Mouse (Mus musculus) bone marrow macrophage, adult 2 months (primary cell): ENCODE measurements around the gene Lrch4. TPM values are rescaled to one million over a fixed set of nuclear protein-coding genes. Genes with fewer than 3 reads are reported as not detected.

ENCODE experiments used
- H3K27ac ChIP-seq: 2 replicates; pipeline ENCODE4 v1.5.1; 2012; ENCODE audit warnings: low read depth, low read length; ENCODE audit not compliant: insufficient read depth
- H3K4me1 ChIP-seq: 2 replicates; pipeline ENCODE4 v1.6.1; 2012; ENCODE audit warnings: low read length; ENCODE audit not compliant: control insufficient read depth, insufficient read depth
- H3K4me3 ChIP-seq: 2 replicates; pipeline ENCODE4 v1.5.1; 2012; ENCODE audit warnings: mild to moderate bottlenecking, low read length, moderate library complexity; ENCODE audit not compliant: insufficient read depth
- CTCF ChIP-seq: IDR thresholded peaks from 2 replicates; pipeline ENCODE4 v1.5.1; 2012; ENCODE audit warnings: low read depth, mild to moderate bottlenecking, low read length, moderate library complexity
- POLR2A ChIP-seq: IDR thresholded peaks from 2 replicates; pipeline ENCODE4 v1.6.1; 2012; ENCODE audit warnings: mild to moderate bottlenecking, low read depth, low read length, borderline replicate concordance
- polyA plus RNA-seq: library from polyadenylated mRNA; stranded (reverse); fragments of >200 nt; gene quantifications from 2 replicates; pipeline ENCODE4 v1.2.4, GENCODE M21; 2012; ENCODE audit not compliant: missing spikeins, insufficient read depth, insufficient read length

Gene Lrch4
- polyA plus RNA-seq, 1 experiment, result 209 TPM

DNA sequence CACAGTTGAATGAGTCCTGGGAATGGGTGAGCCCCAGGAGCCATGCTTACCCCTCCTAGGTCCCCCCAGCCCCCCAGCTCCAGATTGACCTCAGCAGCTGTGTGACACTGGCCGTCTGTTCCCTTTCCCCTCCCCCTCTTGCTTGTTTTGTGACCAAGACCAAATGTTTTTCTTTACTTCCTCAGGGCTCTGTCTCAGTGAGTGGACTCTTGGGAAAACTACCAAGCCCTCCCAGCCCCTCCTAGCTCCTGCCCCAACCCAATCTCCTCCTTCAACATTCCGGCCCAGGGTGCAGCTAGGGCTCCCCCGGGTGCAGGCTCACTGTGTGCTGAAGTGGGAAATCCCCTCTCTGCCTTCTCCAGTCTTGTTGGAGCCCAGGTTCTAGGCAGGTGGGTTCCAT, 1.7 kb downstream of the Lrch4 start:
- TF ChIP-seq CTCF (no peak), POLR2A (no peak)
- peak overlapping the region; percentile 97 for H3K27ac ChIP-seq
- H3K4me1 ChIP-seq, result peaks cover 25% of the 10 kb centered on the region
- peak overlapping the region; percentile 95 for H3K4me3 ChIP-seq

DNA sequence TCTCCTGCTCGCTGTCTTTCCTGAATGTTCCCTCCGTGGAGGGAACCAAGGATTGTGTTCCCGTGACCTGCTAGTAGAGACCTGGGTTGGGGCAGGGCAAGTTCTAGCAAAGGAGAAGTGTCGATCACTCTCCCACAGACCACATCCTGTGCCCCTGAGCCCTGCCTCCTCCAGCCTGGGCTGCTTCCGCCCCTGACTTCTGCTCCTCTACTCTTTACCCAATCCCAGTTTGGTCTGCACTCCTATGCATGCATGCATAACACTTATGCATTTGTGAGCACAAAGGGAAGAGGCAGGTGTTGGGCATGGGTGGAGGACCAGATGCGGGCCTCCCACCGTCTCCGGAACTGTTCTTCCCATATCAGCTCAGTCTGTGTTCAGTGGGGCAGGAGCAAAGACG, 2.2 kb downstream of the Lrch4 start:
- H3K4me1 ChIP-seq, result peaks cover 25% of the 10 kb centered on the region
- H3K4me3 ChIP-seq, result peak overlapping the region; percentile 95
- TF ChIP-seq CTCF (no peak), POLR2A (no peak)
- H3K27ac ChIP-seq, result peak overlapping the region; percentile 97

DNA sequence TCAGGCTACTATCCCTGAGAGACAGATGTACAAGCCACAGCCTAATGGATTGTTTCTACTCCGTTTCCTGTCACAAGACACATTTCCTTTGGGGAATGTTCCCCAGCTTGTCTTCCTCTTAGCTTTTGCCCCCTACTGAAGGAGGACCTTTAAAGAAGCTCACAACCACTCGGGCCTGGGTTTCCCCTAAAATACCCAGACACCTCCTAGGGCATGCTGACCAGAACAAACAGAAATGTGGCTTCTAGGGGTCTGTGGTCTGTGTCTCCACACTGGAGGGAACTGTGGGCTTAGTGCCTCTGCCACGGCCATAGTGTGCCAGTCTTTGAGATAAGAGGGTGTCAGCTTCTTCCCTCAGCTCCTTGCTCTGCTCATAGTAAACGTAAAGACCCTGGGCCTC, 2.7 kb downstream of the Lrch4 start:
- Histone ChIP-seq H3K4me3 (peak overlapping the region; percentile 95), H3K4me1 (peaks cover 25% of the 10 kb centered on the region), H3K27ac (peak overlapping the region; percentile 97)
- TF ChIP-seq POLR2A (no peak), CTCF (no peak)

DNA sequence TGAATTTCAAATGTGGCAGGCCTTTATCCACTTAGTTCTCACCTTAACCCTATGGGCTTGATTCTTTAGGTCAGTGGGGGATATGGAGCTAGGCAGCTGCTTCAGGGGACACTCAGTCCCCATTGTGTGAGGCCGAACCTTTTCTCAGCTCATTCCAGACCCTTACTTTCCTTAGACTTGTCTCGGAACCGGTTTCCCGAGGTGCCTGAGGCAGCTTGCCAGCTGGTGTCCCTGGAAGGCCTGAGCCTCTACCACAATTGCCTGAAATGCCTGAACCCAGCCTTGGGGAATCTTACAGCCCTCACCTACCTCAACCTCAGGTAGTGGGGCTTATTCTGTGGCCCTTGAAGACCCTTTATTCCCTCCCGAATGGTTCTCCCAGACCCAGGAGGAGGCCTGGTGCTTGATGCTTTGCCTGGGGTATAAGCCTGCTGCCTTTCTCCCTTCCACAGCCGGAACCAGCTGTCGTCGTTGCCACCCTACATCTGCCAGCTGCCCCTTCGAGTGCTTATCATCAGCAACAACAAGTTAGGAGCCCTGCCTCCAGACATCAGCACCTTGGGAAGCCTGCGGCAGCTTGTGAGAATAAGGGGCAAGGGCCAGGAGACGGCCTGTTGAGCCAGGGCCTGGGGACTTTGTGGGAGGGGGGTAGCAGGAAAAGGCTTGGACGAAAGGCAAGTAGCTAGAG, 4.6 kb downstream of the Lrch4 start:
- Histone ChIP-seq H3K4me3 (no peak overlapping the region), H3K27ac (no peak overlapping the region), H3K4me1 (peaks cover 18% of the 10 kb centered on the region)
- TF ChIP-seq POLR2A (no peak), CTCF (no peak)

DNA sequence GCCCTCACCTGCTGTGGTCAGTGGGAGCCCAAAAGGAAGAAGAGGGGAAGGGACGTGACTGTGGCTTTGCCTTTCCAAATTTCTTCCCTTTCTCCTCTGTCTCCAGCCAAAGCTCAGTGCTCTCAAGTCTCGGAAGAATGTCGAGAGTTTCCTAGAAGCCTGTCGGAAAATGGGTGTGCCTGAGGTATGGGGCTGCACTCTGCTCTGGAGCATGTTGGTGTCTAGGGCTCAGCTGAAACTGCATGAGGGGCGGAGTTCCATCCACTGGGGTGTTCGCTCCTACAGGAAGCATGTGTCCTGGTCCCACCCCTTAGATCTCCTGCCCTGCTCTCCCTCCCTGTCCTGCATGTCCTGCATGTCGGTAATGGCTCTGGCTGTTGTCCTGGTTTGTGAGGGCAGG, 10.6 kb downstream of the Lrch4 start:
- no peak overlapping the region for H3K4me3 ChIP-seq
- TF ChIP-seq POLR2A (no peak), CTCF (no peak)
- H3K27ac ChIP-seq, result no peak overlapping the region
- H3K4me1 ChIP-seq, result no peaks in the 10 kb centered on the region

DNA sequence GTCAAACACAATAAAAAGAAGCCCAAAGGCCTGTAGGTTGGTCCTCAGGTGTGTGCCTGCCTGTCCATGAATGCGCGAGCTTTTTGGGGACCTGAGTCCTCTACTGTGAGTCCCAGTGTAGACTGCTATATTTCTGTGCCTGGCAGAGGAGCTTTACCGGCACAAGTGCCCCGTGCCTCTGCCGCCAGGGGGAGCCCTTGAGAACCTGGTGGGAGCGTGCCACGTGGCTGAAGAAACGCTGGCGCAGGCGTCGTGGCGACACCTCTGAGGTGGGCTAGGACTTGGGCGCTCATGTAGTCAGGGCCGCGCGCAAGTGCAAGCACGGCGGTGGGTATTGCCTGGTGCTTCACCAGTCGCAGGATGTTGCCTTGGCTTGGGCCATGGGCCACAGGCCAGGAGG, 12.1 kb downstream of the Lrch4 start, which contains the start of gene Sap25:
TSS of gene Sap25 (plus strand) at position 281 of the 400 bp plus-strand sequence.
- H3K4me1 ChIP-seq, result no peaks in the 10 kb centered on the region
- no peak within 1 kb of the TSS for H3K4me3 ChIP-seq
- no peak for TF ChIP-seq POLR2A
- H3K27ac ChIP-seq, result no peak within 1 kb of the TSS

DNA sequence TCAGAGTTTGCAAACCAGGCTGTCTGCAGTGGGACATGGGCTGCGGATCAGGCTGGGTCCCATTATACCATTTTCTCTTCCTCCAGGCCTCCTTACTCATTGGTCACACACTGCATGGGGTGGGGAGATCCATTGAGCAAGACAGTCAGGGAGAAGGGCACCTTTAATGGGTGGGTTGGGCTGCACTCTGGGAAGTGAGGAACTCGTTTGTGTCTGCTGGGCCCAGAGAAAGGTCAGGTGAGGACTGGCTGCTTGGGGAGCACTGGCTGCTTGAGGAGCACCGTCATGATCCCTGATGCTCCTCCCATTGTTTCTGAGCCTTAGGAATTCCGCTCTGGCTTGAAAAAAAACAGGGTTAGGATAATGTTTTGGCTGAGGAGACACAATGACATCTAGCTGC, 14.0 kb downstream of the Lrch4 start:
- no peak for TF ChIP-seq CTCF
- TF ChIP-seq POLR2A, result no peak
- H3K27ac ChIP-seq, result no peak overlapping the region
- no peaks in the 10 kb centered on the region for H3K4me1 ChIP-seq
- H3K4me3 ChIP-seq, result no peak overlapping the region

DNA sequence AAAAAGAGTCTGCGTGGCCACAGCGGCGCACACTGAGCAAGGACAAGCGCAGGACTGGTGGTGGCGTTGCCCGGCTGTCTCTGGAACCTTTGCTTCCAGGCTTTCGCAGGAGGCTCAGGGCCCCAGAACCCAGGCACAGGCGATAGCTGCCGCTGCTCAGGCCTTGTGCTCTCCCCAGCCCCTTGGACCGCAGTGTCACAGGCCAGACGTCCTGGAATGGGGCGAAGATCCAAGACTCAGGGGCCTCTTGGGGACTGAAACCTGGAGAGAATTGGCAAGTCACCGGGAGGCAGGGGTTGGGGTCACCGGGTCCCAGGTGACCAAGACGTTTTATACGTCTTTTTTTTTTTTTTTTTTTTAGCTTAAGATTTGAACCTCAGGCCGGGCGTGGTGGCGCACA, 15.6 kb downstream of the Lrch4 start:
- H3K4me3 ChIP-seq, result no peak overlapping the region
- TF ChIP-seq CTCF (no peak), POLR2A (no peak)
- no peak overlapping the region for H3K27ac ChIP-seq
- no peaks in the 10 kb centered on the region for H3K4me1 ChIP-seq

DNA sequence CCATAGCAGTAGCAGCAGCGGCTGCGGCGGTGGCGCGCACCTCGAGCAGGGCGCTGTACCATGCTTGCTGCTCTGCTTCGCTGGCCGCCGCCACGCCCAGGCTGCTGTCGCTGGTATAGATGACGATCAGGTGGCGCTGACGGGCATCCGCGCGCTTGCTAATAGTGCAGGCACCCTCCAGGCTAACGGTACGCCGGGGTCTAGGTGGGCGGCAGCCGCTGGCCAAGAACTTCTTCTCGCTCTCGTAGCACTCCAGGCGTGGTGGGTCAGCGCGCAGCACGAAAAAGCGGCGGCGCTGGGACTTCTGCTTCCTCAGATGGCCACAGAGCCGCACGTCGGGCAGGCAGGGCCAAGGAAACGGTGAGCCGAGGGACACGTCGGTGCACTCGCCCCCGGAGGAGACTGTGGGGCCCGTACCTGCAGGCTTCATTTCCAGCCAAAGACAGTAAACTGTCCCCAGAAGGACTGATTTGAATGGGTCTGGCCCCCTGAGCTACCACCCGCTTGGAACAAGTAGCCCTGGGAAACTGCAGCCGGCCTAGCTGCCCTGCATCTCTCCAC, 16.2 kb downstream of the Lrch4 start:
- Histone ChIP-seq H3K4me1 (no peaks in the 10 kb centered on the region), H3K4me3 (peak overlapping the region; percentile 36), H3K27ac (no peak overlapping the region)
- no peak for TF ChIP-seq CTCF
- TF ChIP-seq POLR2A, result no peak

DNA sequence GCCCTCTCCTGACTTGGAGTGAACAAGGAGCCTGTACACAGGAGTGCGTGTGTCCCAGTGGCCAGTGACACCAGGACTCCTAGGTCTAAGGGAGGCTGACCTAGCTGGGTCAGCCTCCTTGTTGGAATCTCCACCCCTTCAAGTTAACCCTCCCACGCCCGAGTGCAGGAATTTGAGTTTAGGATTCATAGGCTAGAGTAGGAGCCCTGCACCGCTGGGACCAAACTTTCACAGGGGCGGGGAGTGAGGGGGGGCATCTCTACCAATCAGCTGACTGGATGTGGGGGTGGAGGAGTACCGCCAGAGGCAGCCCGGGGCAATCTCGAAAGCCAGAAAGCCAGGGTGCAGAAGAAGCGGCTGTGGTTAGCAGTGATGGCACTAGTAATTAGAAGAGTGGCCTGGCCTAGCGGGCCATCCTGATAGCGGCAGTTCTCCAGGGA, 16.8 kb downstream of the Lrch4 start, which contains the start of gene Irs3:
TSS of gene Irs3 (minus strand) at position 63 of the 440 bp plus-strand sequence.
- Histone ChIP-seq H3K4me3 (peak within 1 kb of the TSS; percentile 36), H3K4me1 (no peaks in the 10 kb centered on the region), H3K27ac (no peak within 1 kb of the TSS)
- TF ChIP-seq CTCF (no peak), POLR2A (no peak)
